Mouse (Mus musculus): Measurements from ENCODE around the gene Tbx2. TPM values are rescaled to one million over a fixed set of nuclear protein-coding genes. Genes with fewer than 3 reads are reported as not detected.

The Tbx2 gene
- total and polyA plus RNA-seq, 3 experiments = 0.01 TPM; not detected in 2

GRCm38 (mm10) chr11:85829520-85830440 lies 2.6 kb upstream of the Tbx2 start:
- no peaks in the 10 kb centered on the region for H3K27me3 ChIP-seq (ENCODE audit: control insufficient read depth in 1 of 2, insufficient read depth in 2 of 2, low read length in 2 of 2)
- H3K4me3 ChIP-seq (ENCODE audit: control insufficient read depth in 1 of 2, insufficient read depth in 1 of 2, low read depth in 2 of 2, low read length in 2 of 2) = no peak overlapping the region
- no peak for TF ChIP-seq JUND (IDR thresholded peaks at IDR 0.05; ENCODE audit: low read depth, low read length)
- TF ChIP-seq POLR2A (IDR thresholded peaks at IDR 0.05; ENCODE audit: control insufficient read depth in 1 of 2, insufficient read depth in 1 of 2, low read depth in 1 of 2, low read length in 2 of 2, poor library complexity in 1 of 2) = no peak
- no peak for TF ChIP-seq TCF12 (IDR thresholded peaks at IDR 0.05; ENCODE audit: low read depth, low read length)
- TF ChIP-seq NRF1 (IDR thresholded peaks at IDR 0.05; ENCODE audit: insufficient read depth, low read depth, low read length, poor library complexity, severe bottlenecking) = no peak
- TF ChIP-seq POLR2AphosphoS5 (IDR thresholded peaks at IDR 0.05; ENCODE audit: borderline replicate concordance, low read depth, low read length) = no peak
- TF ChIP-seq HCFC1 (IDR thresholded peaks at IDR 0.05; ENCODE audit: low read depth, low read length) = no peak
- no peak for TF ChIP-seq MYB (IDR thresholded peaks at IDR 0.05; ENCODE audit: low read depth, low read length)
- no peak for TF ChIP-seq MAX (IDR thresholded peaks at IDR 0.05; ENCODE audit: low read length)
- no peaks in the 10 kb centered on the region for H3K9me3 ChIP-seq (replicated peaks; ENCODE audit: insufficient read depth, low read length)
- no peak for DNase-seq (ENCODE audit: low read depth, low spot score)
- no peak overlapping the region for H3K27ac ChIP-seq (ENCODE audit: control insufficient read depth, low read depth, low read length)
- H3K79me2 ChIP-seq (ENCODE audit: control insufficient read depth, insufficient read depth, low read length, poor library complexity) = no peaks in the 10 kb centered on the region
- H3K36me3 ChIP-seq (ENCODE audit: control insufficient read depth in 1 of 2, insufficient read depth in 2 of 2, low read length in 2 of 2) = no peaks in the 10 kb centered on the region
- H3K9ac ChIP-seq (ENCODE audit: control insufficient read depth, low read depth, low read length, poor library complexity, severe bottlenecking) = no peak overlapping the region
- peaks cover 0 to 7% of the 10 kb centered on the region in 2 experiments; a peak in 1 of 4 replicates for H3K4me1 ChIP-seq (ENCODE audit: control insufficient read depth in 1 of 2, insufficient read depth in 2 of 2, low read length in 2 of 2)

DNA sequence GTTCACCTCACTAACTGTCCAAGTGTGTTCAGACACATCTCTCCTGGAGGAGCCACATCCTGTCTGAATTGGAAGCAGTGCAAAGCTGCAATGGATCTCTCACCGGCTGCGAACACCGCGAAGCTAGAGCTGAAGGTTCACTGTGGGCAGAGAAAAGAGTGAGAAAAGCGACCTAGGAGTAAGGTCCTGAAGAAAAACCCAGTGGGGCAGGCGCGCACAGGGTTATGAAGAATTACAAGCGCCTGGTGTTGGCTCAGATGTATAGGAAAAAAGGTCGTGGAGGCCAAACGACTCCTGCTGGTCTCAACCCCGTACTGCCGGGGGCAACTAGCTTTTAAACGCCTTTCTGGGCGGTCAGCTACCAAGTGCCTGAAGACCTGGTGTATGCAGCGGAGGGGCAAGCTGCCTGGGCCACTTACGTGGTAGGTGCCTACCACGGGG lies 1.4 kb upstream of the Tbx2 start:
- no peak overlapping the region for H3K9ac ChIP-seq (ENCODE audit: control insufficient read depth, low read depth, low read length, poor library complexity, severe bottlenecking)
- H3K27ac ChIP-seq (ENCODE audit: control insufficient read depth, low read depth, low read length) = no peak overlapping the region
- no peaks in the 10 kb centered on the region for H3K79me2 ChIP-seq (ENCODE audit: control insufficient read depth, insufficient read depth, low read length, poor library complexity)
- DNase-seq (ENCODE audit: low read depth, low spot score) = no peak
- no peaks in the 10 kb centered on the region for H3K27me3 ChIP-seq (ENCODE audit: control insufficient read depth in 1 of 2, insufficient read depth in 2 of 2, low read length in 2 of 2)
- H3K9me3 ChIP-seq (replicated peaks; ENCODE audit: insufficient read depth, low read length) = no peaks in the 10 kb centered on the region
- peaks cover 0 to 7% of the 10 kb centered on the region in 2 experiments; a peak in 1 of 4 replicates for H3K4me1 ChIP-seq (ENCODE audit: control insufficient read depth in 1 of 2, insufficient read depth in 2 of 2, low read length in 2 of 2)
- no peak overlapping the region for H3K4me3 ChIP-seq (ENCODE audit: control insufficient read depth in 1 of 2, insufficient read depth in 1 of 2, low read depth in 2 of 2, low read length in 2 of 2)
- TF ChIP-seq EP300 (IDR thresholded peaks at IDR 0.05; ENCODE audit: low read depth in 1 of 2, low read length in 2 of 2) (no peak), GATA1 (IDR thresholded peaks at IDR 0.05; ENCODE audit: low read depth, low read length) (no peak)
- H3K36me3 ChIP-seq (ENCODE audit: control insufficient read depth in 1 of 2, insufficient read depth in 2 of 2, low read length in 2 of 2) = no peaks in the 10 kb centered on the region

DNA sequence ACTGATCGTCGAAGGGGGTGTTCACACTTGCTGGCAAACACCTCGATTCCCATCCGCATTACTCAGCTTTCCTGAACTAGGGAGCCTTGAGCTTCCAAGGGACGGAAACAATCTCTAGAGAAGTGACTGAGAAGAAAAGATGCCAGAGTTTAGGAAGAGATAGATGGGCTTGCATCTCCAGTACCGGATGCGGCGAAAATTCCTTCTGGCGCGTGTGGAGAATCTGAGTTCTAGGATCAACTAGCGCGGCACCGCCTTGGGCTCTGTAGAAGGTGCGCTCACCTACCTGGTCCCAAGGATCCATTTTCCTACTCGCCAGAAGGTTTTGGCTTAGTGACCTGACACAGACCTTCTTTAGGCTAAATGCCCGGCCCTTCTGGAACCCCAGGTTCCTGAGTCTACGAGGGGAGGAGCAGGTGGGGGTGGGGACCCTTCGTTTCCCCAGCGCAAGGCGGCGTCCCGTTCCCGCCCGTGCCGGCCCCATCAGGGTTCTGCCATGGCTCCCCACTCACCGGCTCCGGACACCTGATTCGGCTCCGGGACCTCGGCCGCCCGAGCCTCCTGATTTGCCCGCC lies 608 bp upstream of the Tbx2 start:
- no peaks in the 10 kb centered on the region for H3K27me3 ChIP-seq (ENCODE audit: control insufficient read depth in 1 of 2, insufficient read depth in 2 of 2, low read length in 2 of 2)
- no peak overlapping the region for H3K4me3 ChIP-seq (ENCODE audit: control insufficient read depth in 1 of 2, insufficient read depth in 1 of 2, low read depth in 2 of 2, low read length in 2 of 2)
- H3K9me3 ChIP-seq (replicated peaks; ENCODE audit: insufficient read depth, low read length) = no peaks in the 10 kb centered on the region
- H3K27ac ChIP-seq (ENCODE audit: control insufficient read depth, low read depth, low read length) = no peak overlapping the region
- no peak for TF ChIP-seq POLR2AphosphoS5 (IDR thresholded peaks at IDR 0.05; ENCODE audit: borderline replicate concordance, low read depth, low read length)
- no peak for TF ChIP-seq BHLHE40 (IDR thresholded peaks at IDR 0.05; ENCODE audit: borderline replicate concordance, low read depth, low read length)
- no peak for TF ChIP-seq GATA1 (IDR thresholded peaks at IDR 0.05; ENCODE audit: low read depth, low read length)
- no peak for TF ChIP-seq EP300 (IDR thresholded peaks at IDR 0.05; ENCODE audit: low read depth in 1 of 2, low read length in 2 of 2)
- no peak for TF ChIP-seq HCFC1 (IDR thresholded peaks at IDR 0.05; ENCODE audit: low read depth, low read length)
- no peak for TF ChIP-seq MAX (IDR thresholded peaks at IDR 0.05; ENCODE audit: low read length)
- TF ChIP-seq POLR2A (IDR thresholded peaks at IDR 0.05; ENCODE audit: control insufficient read depth in 1 of 2, insufficient read depth in 1 of 2, low read depth in 1 of 2, low read length in 2 of 2, poor library complexity in 1 of 2) = no peak
- no peak overlapping the region for H3K9ac ChIP-seq (ENCODE audit: control insufficient read depth, low read depth, low read length, poor library complexity, severe bottlenecking)
- no peak for DNase-seq (ENCODE audit: low read depth, low spot score)
- peaks cover 0 to 7% of the 10 kb centered on the region in 2 experiments; a peak in 1 of 4 replicates for H3K4me1 ChIP-seq (ENCODE audit: control insufficient read depth in 1 of 2, insufficient read depth in 2 of 2, low read length in 2 of 2)
- no peaks in the 10 kb centered on the region for H3K79me2 ChIP-seq (ENCODE audit: control insufficient read depth, insufficient read depth, low read length, poor library complexity)
- H3K36me3 ChIP-seq (ENCODE audit: control insufficient read depth in 1 of 2, insufficient read depth in 2 of 2, low read length in 2 of 2) = no peaks in the 10 kb centered on the region

Data from MEL (cell line).